Mouse (Mus musculus) C2C12 (cell line): ENCODE results near the gene Dynlt1f.
"Not testable (repeated sequence)": the region's sequence is repeated elsewhere in the genome, so short reads cannot be mapped to it uniquely, and the experiment has no call there.

Experiments used
- CEBPB ChIP-seq: IDR thresholded peaks from one replicate; pipeline ENCODE4 v1.6.1; 2011; ENCODE audit warnings: low read depth, mild to moderate bottlenecking, control low read depth, moderate library complexity
- CTCF ChIP-seq: IDR thresholded peaks from one replicate; pipeline ENCODE4 v1.5.1; 2011; ENCODE audit not compliant: control insufficient read depth, insufficient read depth, insufficient read length
- FOSL1 ChIP-seq: IDR thresholded peaks from one replicate; pipeline ENCODE4 v1.8.0; 2011; ENCODE audit warnings: mild to moderate bottlenecking, low read length; ENCODE audit not compliant: poor library complexity, insufficient read depth, severe bottlenecking
- MAX ChIP-seq: IDR thresholded peaks from one replicate; pipeline ENCODE4 v1.6.1; 2011; ENCODE audit warnings: mild to moderate bottlenecking, control low read depth
- MYOD1 ChIP-seq: IDR thresholded peaks from one replicate; pipeline ENCODE4 v1.6.1; 2011; ENCODE audit warnings: low read depth; ENCODE audit not compliant: control insufficient read depth, insufficient read length
- MYOG ChIP-seq: IDR thresholded peaks from one replicate; pipeline ENCODE4 v1.6.1; 2011; ENCODE audit not compliant: control insufficient read depth, insufficient read length; ENCODE audit errors: extremely low read depth
- USF1 ChIP-seq: IDR thresholded peaks from one replicate; pipeline ENCODE4 v1.6.1; 2011; ENCODE audit warnings: low read depth, mild to moderate bottlenecking, control low read depth, moderate library complexity

- TF ChIP-seq CTCF, FOSL1, MAX, USF1, MYOG, CEBPB, MYOD1: not testable (repeated sequence)
These were observed 2.3 kb downstream of the Dynlt1f start for GRCm38 (mm10) chr17:6653341-6653946.
